Mouse (Mus musculus) testis, postnatal 14 days (tissue): Measurements from ENCODE around the gene Olfr1359.

Experiments
- DNase-seq: peaks from one replicate; pipeline ENCODE4 v3.0.0; 2021; ENCODE audit warnings: low spot score

Olfr1359 gene

GRCm38 (mm10) chr13:21697811-21698210 lies at the start of gene Olfr1359:
Gene Olfr1359, plus strand, starts transcription at chr13:21698111.
- DNase-seq, result no peak

GRCm38 (mm10) chr13:21663286-21663685 lies 34.6 kb upstream of the Olfr1359 start, which contains the start of gene Olfr1361:
Gene Olfr1361, minus strand, starts transcription at chr13:21663386.
- DNase-seq, result no peak

GRCm38 (mm10) chr13:21677305-21677704 lies 20.6 kb upstream of the Olfr1359 start, which contains the start of gene Olfr1360:
Gene Olfr1360, minus strand, starts transcription at chr13:21677405.
- DNase-seq, result no peak

GRCm38 (mm10) chr13:21706669-21707068 lies 8.8 kb downstream of the Olfr1359 start:
- no peak for DNase-seq

GRCm38 (mm10) chr13:21710031-21710711 lies 12.3 kb downstream of the Olfr1359 start:
- DNase-seq, result peak; percentile 84

- peak; percentile 60 for DNase-seq
Observed at GRCm38 (mm10) chr13:21710821-21711525, 13.1 kb downstream of the Olfr1359 start.

DNA sequence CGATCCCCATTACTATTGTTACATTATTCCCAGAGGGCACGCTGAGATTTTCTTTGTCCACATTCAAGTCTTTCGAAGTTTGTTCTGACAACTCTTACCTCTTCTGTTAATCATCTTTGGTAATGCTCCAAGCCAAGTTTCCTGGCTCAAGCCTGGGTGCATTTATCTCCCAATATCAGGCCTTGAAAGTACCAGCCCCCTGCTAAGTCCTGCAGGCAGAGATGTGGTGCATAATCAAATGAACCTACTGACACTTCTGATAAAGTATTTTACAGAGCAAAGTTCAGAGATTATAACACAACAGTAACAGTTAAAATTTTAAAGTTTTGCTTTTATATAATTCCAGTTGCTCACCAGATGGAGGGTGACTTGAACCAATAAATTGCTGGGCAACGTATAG lies 13.8 kb downstream of the Olfr1359 start:
- no peak for DNase-seq

DNA sequence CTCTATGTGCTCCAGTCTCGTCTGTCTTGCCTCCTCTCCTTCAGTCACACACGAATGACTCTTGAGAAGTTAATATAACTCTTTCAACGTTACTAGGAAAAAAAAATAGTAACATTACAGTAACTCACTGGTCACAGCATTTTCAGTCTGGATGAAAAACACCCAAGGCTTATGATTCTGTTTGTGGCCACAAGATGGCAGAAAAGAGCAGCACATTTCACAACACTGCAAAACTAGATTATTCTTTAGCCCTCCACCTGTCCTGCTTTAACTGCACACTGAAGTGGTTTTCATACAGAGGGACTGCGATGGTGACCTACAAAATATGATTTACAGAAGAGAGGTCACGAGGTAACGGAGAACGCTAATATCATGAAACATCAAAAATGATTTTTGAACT lies 16.8 kb downstream of the Olfr1359 start:
- peak; percentile 33 for DNase-seq

GRCm38 (mm10) chr13:21715131-21715863 lies 17.4 kb downstream of the Olfr1359 start:
- DNase-seq, result no peak

DNA sequence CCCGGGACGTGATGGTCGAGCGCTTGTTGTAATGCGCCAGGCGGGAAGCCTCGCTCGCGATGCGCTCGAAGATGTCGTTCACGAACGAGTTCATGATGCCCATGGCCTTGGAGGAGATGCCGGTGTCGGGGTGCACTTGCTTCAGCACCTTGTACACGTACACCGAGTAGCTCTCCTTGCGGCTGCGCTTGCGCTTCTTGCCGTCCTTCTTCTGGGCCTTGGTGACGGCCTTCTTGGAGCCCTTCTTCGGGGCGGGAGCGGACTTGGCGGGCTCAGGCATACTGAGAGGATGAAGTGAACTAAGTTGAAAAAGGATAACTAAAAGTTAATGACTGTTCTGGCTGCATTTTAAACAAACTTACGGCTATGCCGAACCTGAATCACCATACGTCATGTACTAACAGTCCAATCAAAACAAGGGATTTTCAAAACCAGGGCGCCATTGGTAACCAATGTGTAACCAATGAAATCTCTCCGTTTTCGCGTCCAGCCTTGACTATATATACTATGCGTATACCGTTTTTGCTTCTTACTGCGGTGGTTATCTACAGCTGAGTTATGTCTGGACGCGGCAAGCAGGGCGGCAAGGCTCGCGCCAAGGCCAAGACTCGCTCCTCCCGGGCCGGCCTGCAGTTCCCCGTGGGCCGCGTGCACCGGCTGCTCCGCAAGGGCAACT lies 18.1 kb downstream of the Olfr1359 start, which contains the start of the genes Hist1h2bl and Hist1h2ai:
Gene Hist1h2bl (minus strand): TSS at position 280 of the 676 bp plus-strand sequence.
Gene Hist1h2ai (plus strand): TSS at position 559 of the 676 bp plus-strand sequence.
- peak; percentile 90 for DNase-seq

GRCm38 (mm10) chr13:21716540-21717391 lies 18.9 kb downstream of the Olfr1359 start:
- DNase-seq, result peak; percentile 55

- DNase-seq, result peak; percentile 87
Observed at GRCm38 (mm10) chr13:21717397-21718357, 19.8 kb downstream of the Olfr1359 start, which contains the start of gene Hist1h3h. Gene Hist1h3h, plus strand, starts transcription at chr13:21717659.

DNA sequence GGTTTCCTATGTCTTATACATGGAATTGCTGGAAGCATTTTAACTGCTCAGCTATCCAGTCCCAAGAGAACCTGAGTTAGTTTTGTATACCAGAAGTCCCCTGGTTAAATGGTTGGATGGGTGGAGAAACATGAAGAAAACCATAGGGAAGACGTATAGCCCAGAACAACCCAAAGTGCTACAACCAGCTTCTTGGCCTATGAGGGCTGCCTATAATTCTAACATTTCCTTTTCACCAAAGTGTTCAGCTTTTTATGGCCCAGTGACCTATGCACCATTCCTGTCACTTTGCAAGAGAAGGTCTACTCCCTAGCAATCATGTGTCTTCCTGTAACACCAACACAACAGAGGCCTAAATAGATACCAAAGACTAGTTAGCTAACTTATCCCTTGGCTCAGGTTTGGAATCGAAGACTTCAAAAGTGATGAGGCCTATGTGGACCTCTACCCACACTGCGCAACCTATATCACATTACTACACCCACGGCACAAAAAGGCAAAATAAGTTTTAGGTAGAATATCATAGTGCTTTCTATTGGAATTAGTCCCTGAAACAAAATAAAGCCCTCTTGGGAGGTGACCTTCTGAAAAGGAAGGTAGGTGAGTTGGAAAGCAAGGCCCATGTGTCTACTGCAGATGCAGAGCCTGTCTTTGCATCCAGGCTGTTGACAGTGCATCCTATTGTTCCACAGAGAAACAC lies 20.6 kb downstream of the Olfr1359 start:
- no peak for DNase-seq

DNA sequence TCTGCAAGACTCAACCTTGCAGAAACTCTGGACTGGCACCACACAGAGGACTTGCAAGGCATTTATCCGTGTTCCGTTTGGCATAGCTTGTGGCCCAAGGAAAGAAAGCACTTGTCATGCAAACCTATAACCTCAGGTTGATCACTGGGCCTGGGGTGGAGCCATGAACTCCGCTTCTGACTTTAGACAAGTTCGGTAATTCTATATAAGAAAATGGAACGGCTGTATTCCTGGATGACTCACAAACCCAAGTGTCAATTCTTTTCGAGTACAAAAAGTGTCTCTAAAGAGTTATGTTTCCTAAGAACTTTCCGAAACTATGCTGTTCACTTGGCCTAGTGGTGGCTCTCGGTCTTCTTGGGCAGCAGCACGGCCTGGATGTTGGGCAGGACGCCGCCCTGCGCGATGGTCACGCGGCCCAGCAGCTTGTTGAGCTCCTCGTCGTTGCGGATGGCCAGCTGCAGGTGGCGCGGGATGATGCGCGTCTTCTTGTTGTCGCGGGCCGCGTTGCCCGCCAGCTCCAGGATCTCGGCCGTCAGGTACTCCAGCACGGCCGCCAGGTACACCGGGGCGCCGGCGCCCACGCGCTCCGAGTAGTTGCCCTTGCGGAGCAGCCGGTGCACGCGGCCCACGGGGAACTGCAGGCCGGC lies 23.3 kb downstream of the Olfr1359 start:
- peak; percentile 27 for DNase-seq

DNA sequence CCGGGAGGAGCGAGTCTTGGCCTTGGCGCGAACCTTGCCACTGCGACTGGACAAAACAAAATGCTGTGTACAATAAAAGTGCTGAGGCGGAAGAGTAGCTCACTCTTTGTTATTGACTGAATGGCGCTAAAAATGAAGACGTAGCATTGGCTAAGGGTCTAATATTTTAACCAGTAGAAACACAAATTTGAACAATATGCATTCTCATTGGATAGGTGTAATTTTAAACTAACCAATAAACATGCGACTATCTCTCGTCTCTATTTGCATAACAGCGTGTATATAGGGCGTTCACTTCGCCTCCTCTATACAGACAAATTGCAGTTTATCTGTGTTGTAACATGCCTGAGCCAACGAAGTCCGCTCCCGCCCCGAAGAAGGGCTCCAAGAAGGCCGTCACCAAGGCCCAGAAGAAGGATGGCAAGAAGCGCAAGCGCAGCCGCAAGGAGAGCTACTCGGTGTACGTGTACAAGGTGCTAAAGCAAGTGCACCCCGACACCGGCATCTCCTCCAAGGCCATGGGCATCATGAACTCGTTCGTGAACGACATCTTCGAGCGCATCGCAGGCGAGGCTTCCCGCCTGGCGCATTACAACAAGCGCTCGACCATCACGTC lies 24.0 kb downstream of the Olfr1359 start, which contains the start of gene Hist1h2bm:
Gene Hist1h2bm (plus strand): TSS at position 288 of the 616 bp plus-strand sequence.
- DNase-seq, result peak; percentile 89

DNA sequence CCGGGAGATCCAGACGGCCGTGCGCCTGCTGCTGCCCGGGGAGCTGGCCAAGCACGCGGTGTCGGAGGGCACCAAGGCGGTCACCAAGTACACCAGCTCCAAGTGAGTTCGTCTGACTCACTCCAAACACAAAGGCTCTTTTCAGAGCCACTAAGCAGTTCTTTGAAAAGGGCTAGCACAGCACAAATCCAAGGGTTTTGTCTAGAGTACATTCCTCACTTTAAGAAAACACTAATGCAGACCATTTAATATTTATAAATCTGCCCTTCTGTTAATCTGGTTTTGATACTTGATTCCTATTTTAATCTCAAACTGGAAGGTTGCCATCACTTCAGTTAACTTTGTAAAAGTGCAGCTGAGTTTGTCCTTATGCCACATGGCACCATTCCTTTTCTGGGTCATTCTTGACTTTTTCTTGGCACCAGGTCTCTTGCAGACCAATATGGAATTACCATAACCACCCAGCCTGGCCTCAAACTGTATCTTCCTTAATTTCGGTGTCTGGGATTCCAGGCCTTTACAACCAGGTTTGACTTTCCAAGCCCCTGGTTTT lies 24.5 kb downstream of the Olfr1359 start:
- DNase-seq, result peak; percentile 29

DNA sequence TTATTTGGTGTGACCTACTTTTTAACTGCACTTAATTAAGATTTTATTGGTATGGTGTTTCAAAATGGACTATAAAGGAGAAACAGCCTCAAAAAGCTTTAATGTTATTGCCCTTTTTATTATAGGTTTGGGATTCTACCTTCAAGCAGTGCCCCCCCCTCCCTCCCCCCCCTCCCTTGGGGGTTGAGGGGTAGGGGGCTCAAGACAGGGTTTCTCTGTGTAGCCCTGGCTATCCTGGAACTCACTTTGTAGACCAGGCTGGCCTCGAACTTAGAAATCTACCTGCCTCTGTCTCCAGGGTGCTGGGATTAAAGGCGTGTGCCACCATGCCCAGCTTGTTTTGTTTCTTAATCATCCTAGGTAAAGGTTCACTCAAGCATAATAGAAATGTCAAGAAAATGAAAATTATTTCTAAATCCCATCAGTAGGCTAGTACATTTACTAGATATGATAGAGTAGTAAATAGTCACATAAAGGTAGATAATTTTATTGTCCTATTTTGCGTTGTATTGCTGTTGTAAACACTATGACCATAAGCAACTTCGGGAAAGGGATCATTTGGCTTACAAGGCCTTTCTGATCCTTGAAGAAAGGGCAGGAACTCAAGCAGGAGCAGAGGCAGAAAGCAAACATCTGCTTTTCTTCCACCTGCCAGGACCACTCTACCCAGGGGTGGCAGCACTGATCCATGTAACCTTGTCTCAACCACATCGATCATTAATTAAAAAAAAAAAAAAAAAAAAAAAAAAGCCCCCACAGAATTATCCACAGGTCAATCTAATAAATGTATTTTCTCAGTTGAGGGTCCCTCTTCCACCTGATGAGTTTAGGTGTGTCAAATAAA lies 25.3 kb downstream of the Olfr1359 start:
- DNase-seq, result no peak
